Mouse (Mus musculus) granulocyte monocyte progenitor cell, adult 5-6 weeks (primary cell): ENCODE measurements around the gene Grik3. TPM values are rescaled to one million over a fixed set of nuclear protein-coding genes. Genes with fewer than 3 reads are reported as not detected.

Experiments used
- ATAC-seq: replicated peaks from 2 replicates; pipeline ENCODE4 v1.8.0; 2016; ENCODE audit warnings: mild to moderate bottlenecking, moderate TSS enrichment, inconsistent platforms; ENCODE audit not compliant: poor library complexity, severe bottlenecking
- total RNA-seq, 2 experiments: library from RNA; stranded (forward) in 1 of 2; stranded (reverse) in 1 of 2; fragments of 200-712, 200-1000 nt in 1 of 2; fragments of >200 nt in 1 of 2; fragmentation: Nextera tagmentation in 1 of 2; gene quantifications; 2 replicates each; pipeline ENCODE4 v1.2.3; 2014 to 2017

The Grik3 gene
- total RNA-seq (2014; fragmentation: Nextera tagmentation) (not detected in 2 replicates), total RNA-seq (2017) (not detected in 2 replicates)

GRCm38 (mm10) chr4:125490661-125491504 lies at the start of gene Grik3:
Grik3 (plus strand) TSS chr4:125490700.
- ATAC-seq = no peak

GRCm38 (mm10) chr4:125441821-125442220 lies 48.7 kb upstream of the Grik3 start:
- ATAC-seq = no peak

GRCm38 (mm10) chr4:125444366-125444765 lies 46.1 kb upstream of the Grik3 start:
- ATAC-seq = no peak

- no peak for ATAC-seq
Observed at GRCm38 (mm10) chr4:125450602-125451321, 39.7 kb upstream of the Grik3 start.

GRCm38 (mm10) chr4:125451821-125452220 lies 38.7 kb upstream of the Grik3 start:
- ATAC-seq = no peak

- no peak for ATAC-seq
Observed at GRCm38 (mm10) chr4:125456506-125456905, 34.0 kb upstream of the Grik3 start.

- no peak for ATAC-seq
Observed at GRCm38 (mm10) chr4:125457152-125458093, 33.1 kb upstream of the Grik3 start.

- no peak for ATAC-seq
Observed at GRCm38 (mm10) chr4:125459791-125460190, 30.7 kb upstream of the Grik3 start.

GRCm38 (mm10) chr4:125469711-125470372 lies 20.7 kb upstream of the Grik3 start:
- ATAC-seq = no peak

- ATAC-seq = no peak
Observed at GRCm38 (mm10) chr4:125474903-125475302, 15.6 kb upstream of the Grik3 start.

- no peak; the same call in 1 of the 2 replicates for ATAC-seq
Observed at GRCm38 (mm10) chr4:125478071-125478470, 12.4 kb upstream of the Grik3 start.

- ATAC-seq = no peak
Observed at GRCm38 (mm10) chr4:125481256-125481655, 9.2 kb upstream of the Grik3 start.

GRCm38 (mm10) chr4:125484131-125484530 lies 6.4 kb upstream of the Grik3 start:
- no peak for ATAC-seq

- no peak for ATAC-seq
Observed at GRCm38 (mm10) chr4:125485416-125486239, 4.9 kb upstream of the Grik3 start.

GRCm38 (mm10) chr4:125486616-125487015 lies 3.9 kb upstream of the Grik3 start:
- ATAC-seq = no peak

- ATAC-seq = no peak
Observed at GRCm38 (mm10) chr4:125487031-125487430, 3.5 kb upstream of the Grik3 start.

GRCm38 (mm10) chr4:125488796-125489637 lies 1.5 kb upstream of the Grik3 start:
- no peak for ATAC-seq
